Mouse (Mus musculus) testis, postnatal 10 days (tissue): ENCODE measurements around the gene Nfkb2.

Experiments used
- DNase-seq: peaks from one replicate; pipeline ENCODE4 v3.0.0; 2021; ENCODE audit warnings: low spot score

Nfkb2 gene

DNA sequence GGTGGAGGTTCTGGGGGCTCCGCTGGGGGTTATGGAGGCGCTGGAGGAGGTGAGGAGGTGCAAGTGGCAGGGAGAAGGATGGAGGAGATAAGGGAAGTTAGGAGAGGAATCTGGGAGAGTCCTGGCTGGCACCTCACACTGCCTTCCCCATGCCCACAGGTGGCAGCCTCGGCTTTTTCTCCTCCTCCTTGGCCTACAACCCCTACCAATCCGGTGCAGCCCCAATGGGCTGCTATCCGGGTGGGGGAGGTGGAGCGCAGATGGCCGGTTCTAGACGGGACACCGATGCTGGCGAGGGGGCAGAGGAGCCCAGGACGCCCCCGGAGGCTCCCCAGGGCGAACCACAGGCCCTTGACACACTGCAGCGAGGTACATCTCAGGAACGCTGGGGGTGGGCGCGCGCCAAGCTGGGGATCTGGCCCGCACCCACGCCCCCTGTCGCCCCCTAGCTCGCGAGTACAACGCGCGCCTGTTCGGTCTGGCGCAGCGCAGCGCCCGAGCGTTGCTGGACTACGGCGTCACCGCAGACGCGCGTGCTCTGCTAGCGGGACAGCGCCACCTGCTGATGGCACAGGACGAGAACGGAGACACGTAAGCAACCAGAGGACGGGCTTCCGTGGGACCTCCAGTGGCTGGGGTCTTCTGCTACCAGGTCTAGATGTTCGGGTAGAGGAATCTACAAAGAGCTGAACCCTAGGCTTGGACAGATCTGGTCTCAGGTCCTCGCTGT lies 4.8 kb downstream of the Nfkb2 start:
- peak; percentile 95 for DNase-seq

DNA sequence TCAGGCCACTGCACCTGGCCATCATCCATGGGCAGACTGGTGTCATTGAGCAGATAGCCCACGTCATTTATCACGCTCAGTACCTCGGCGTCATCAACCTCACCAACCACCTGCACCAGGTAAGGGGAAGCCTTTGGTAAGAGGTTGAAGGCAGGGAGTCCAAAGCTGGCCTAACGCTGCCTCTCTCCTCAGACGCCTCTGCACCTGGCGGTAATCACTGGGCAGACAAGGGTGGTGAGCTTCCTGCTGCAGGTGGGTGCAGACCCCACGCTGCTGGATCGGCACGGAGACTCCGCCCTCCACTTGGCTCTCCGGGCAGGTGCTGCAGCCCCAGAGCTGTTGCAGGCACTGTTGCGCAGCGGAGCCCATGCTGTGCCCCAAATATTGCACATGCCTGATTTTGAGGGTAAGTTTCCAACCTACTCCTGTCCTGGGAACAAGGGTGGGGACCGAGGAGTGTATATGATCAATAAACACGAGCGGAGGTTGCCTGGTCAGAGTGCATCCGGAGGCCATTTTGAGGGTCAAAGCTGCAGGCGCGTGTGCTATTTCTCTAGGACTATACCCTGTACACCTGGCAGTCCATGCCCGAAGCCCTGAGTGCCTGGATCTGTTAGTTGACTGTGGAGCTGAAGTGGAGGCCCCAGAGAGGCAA lies 5.7 kb downstream of the Nfkb2 start:
- peak; percentile 44 for DNase-seq

DNA sequence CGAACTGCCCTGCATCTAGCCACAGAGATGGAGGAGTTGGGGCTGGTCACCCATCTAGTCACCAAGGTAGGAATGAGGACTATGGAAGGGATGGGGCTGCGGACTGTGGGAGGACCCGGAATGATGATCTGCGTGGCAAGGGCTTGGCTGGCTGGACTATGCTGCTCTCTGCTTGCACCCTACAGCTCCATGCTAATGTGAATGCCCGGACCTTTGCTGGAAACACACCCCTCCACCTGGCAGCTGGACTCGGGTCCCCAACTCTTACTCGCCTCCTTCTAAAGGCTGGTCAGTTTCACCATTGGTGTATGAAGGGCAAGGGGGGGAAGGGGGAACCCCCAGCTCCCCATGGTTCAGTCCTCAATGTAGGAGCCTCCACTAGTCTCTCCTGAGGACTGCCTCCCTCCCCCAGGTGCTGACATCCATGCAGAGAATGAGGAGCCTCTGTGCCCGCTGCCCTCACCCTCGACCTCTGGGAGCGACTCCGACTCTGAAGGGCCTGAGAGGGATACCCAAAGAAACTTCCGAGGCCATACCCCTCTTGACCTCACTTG lies 6.3 kb downstream of the Nfkb2 start:
- DNase-seq, result peak; percentile 37

DNA sequence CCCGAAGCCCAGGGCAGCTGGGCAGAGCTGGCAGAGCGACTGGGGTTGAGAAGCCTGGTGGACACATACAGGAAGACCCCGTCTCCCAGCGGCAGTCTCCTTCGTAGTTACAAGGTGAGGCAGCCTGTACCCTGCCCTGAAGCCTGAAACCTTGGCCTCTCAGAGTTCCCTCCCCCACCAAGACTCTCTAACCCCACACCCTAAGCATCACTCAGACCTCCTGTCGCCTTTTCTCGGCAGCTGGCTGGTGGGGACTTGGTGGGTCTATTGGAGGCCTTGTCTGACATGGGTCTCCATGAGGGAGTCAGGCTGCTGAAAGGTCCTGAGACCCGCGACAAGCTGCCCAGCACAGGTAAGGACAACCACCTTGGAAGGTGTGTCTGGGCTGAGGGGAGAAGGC lies 7.2 kb downstream of the Nfkb2 start:
- DNase-seq, result peak; percentile 37

DNA sequence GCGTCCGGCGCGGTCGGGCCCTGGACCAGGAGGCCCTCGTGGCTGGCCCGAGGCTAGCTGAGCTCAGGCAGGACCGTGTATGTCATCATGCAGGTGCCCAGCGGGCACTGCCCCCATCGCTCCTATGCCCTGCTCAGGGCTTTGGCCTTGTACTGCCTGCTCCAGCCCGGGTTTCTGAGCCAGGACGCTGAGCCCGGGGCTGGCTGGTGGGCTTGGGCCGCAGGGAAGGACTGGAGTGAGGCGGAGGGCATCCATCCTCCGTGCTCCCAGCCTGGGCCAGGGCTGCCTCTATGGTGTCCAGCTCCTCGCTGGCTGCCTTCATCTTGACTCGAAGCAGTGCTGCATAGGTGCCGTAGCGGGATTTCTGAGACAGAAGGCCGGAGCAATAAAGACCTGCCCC lies 8.4 kb downstream of the Nfkb2 start:
- DNase-seq, result peak; percentile 42

DNA sequence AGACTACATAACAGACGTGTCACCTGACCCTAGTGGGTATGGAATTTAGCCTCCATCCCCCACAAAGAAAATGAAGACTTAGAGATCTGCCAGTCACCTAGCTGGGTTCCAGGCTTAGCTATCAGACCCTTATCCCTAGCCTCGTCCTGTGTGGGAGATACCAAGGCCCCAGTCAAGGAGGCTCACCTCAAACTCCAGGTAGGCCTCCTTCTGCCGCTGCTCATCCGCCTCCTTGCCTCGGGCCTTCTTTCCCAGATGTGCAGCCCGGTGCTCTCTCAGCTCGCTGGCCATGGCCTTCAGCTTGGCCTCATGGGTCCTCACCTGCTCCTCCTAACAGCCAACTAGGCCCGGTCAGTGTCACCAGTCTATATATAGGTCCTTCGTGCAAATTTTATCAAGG lies 9.0 kb downstream of the Nfkb2 start:
- peak; percentile 35 for DNase-seq

DNA sequence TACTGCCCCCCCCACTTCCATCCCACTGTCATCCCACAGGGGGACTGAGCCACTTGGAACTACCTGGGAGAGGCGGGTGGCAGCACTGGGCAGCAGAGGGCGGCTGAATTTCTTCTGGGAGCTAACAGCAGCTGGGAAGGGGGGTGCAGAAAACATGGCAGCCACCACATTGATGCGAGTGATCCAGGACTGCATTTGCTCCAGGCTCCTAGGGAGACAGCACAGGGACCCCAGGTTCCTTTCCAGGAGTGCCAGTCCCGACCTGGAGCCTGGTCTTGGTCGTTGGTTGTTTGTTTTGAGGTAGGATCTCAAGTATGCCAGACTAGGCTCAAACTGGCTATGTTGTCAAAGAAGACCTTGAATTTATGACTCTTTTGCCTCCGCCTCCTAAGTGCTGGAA lies 9.5 kb downstream of the Nfkb2 start:
- peak; percentile 41 for DNase-seq

DNA sequence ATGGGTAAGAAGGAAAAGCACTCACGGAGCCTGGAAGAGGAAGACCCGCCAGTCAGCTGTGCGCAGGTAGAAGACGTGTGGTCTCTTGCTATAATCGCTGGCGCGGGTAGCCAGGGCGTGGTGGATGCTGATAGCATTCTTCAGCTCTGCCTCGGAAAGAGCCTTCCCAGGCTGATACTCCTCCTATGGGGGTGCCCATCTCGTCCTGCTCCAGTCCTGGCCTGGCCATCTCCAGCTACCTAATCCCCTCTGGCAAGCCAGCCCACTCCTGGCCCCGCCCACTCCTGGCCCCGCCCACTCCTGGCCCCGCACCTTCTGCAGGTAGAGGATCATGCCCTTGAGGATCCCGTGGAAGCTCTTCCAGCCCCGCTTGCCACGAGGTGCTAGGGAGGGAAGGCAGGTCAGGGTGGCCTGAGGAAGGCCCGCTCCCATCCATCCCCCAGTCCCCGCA lies 10.1 kb downstream of the Nfkb2 start:
- DNase-seq, result peak; percentile 72

DNA sequence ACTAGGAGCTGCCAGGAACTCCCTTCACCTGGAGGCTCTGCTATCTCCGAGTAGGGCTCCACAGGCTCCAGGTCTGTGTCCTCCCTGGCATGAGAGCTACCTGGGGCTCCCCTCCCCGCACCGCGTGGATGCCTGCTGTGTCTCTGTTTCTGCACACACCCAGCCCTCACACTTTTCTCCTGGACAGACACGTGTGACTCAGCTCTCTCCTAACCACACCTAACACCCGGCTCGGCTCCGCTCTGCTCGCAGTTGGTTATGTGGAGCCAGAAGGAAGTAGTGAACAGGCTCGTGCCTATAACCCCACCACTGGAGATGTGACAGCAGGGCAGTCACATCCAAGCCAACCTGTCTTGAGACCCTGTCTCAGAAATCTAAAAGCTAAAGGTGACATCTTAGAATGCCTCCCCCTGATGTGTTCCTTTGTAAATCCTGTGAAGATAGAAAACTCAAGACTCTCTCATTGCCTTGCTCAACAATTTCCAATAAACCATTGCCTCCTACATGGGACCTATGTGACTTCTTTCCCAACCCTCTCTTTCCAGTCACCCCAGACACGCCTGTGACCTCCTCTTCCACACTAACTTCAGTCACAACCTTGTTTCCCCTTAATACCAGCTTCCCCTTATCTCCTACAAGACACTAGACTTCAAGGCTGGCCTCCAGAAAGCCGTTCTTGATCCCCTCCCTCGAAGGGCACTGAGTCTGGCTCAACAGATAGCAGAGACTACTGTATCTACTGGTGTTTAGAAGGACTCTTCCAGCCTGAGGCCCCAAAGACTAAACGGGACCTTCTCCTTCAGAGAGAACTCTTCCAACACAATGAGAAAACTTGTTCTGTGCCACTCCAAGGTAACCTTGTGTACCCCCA lies 11.0 kb downstream of the Nfkb2 start:
- peak; percentile 36 for DNase-seq

DNA sequence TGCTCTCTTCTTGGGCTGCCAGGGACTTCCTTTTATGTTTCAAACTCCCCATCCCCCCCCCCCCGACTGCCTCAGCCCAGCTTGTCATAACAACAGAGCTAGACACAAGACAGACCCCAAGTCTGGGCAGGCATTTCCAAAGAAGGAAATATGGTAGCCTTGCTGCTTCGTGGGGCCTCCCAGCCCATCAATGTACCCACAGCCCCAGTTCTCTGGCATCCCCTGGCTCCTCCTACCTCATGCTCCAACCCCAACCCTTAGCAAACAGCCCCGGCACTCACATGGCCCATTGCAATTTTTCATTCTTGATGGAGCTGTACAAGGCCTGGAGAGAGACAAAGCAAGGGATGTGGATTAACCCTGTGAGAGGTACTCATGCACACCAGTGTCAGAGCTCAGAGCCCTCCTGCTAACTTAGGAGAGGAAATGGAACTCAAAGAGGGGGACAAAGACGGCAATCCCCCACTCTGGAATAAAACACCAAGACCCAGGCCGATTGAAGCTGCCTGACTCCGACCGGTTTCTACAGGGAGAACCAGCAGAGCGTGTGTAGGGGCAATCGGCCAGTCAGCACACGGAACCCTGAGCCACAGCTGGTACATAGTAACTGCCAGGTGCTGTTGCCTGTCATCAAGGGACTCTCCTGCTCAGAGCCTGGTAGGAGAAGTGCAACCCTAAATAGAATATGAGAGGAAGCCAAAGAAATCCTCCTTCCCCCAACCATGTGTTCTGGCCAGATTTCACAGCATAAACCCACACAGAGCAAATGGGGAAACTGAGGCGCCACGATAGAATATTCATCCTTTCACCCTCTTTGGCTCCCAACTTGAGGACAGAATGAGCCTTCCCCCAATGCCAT lies 11.9 kb downstream of the Nfkb2 start:
- DNase-seq, result peak; percentile 33

DNA sequence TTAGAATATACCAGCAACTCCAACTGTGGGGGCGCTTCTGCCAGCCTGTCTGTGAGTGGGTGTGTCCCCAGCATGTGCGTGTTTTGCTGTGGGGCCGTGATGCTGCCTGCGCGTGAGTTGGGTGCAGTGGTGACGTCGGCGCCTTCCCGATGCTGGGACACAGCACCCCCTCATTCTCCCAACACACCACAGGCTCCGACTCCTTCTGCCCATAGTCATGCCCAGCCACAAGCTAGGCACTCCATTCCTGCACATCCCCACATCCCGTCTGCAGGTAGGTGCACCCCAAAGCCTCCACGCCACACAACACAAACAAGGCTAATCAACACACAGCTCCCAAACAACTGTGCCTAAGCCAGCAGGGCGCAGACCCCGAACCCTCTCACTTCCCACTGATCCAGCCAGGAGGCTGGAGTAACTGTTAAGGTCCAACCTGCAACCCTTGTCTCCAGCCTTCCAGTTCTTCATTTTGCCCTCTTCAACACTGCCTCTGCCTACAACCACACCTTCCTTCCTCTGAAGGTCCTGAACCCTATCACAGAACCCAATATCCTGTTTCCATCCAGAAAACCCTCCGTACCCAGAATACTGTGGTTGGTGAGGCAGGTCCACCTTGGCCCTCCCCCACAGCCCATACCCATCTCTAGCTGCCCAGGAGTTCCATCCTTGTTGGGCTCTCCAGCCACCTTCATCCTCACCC lies 12.9 kb downstream of the Nfkb2 start:
- DNase-seq, result peak; percentile 41

DNA sequence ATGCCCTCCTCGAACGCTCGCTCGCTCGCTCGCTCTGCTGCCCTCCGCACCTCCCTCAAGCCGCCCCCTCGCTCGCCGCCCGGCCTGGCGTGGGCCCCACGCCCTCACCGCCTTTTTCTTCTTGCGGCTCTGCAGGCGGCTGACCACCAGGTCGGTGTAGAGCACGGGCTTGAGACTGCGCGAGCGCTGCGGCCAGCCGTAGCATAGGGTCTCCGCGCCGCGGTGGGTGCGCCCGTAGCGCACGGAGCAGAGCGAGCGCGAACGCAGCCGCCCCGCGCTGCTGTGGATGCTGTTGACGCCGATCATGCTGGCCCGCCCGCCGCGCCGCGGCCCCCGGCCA lies 13.4 kb downstream of the Nfkb2 start:
- peak; percentile 41 for DNase-seq

DNA sequence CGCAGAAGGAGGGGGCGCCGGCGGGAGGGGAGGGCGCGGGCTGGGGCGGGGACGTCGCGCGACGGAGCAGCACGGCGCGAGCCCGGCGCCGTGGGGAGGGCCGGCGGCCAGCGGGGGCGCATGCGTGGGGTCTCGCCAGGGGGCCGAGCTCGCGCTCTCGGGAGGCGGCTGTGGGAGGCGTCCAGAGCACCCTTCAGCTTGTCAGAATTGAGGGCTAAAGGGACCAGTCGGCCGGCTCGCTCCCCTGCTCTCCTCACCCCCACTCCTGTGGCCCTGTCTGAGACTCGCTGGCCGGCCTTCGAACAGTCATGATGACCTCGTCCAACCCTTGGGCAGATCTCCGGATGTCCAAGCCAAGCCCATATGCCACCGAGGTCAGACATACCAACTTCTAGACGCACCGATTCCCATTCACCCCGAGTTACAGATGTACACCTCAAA lies 13.9 kb downstream of the Nfkb2 start:
- DNase-seq, result peak; percentile 62

DNA sequence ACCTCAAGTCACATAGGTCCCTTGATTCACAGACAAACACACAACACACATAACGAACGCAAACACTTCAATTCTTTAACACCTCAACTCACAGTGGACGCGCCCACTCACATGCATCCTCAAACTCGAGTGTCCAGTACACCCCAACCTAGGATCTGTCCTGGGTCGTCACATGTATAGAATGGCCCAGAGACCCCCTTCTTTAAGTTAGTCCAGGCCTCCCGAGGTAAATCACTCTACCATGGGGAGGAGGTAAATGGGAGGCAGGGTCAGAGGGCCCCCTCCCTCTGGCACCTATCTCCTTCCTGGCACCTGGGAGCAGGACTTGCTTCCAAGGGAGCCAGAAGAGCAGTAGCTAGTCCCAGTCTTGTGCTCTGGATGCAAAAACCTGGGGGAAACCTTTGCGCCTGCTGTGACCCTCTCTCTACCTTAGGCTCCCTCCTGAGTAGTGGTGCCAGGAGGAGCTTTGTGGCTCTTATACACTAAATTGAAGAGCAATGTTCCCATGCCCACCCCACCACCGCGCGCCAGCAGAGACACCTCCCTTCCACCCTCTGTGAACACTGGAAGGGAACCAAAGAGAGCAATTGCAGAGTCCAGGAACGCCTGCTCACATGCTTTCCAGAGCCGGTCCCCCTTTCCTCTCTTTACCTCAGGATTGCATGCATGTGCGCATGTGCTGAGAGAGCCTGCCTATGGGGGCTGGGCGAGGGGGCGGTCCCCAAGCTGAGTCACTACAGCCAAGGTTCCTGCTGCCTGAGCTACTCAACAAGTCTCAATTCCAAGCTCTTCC lies 14.7 kb downstream of the Nfkb2 start:
- peak; percentile 78 for DNase-seq

DNA sequence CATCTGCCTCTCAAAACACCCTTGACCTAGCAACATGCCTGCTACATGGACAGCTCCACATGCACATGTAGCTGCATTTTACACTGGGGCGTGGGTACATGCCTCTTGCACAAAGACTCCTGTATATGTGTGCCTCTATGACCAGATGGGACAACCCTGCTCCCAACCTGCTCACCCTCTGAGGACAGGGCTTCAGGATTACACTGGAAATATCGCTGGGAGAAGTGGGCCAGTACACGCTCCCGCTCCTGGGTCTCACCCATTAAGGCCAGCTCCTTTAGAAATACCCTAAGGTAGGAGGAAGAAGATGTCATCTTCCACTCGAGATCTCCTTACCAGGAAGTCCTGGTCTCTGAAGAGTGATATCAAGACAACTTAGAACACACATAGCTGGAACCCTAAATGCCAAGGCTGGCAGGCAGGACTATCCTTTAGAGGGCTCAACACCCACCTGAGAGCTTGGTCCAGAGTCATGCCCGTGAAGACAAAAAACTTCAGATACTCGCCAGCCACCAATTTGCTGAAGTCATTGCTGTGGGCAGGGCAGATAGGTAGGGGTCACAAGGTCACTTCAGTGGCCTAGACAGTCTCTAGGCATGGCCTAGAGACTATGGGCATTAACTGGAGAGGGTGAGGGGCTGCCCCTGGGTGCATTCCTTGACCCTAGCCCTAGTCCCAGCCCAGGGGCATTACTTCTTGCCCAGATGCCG lies 16.1 kb downstream of the Nfkb2 start:
- DNase-seq, result peak; percentile 34

DNA sequence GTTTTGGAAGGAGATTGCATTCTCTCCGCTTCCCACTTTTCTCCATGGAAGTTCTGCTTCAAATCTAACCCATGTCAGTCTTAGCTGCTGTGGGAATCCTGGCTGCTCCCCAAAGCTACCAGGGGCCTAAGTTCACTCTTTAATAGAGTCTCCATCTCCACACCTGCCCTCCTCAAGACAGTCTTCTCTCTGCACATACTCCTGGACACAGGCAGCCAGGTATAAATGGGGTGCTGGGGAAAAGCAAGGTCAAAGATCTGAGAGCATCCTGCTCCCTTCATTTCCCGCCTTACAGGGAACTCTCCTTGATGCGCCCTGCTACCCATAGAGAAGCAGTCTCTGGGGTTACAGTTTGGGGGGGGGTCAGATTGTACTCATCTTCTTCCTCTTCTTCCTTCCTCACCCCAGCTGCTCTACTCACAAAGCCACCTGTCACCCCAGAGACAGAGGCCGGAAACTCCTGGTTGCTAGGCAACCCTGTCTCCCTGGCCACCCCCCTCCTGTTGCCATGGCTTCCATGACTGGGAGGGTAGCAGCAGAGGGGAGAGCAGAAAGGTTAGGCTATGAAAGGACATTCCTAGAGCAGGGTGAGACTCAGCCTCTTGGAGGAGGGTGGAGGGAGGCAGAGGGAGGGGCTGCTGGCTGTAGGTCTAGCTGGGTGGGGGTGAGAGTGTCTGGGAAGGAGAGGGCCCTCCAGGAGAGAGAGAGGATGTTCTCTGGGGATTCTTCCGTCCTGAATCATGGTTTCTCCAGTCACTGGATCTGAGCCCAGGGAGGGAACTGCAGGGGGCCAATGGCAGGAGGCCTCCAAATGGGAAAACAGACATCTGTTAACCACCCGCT lies 17.2 kb downstream of the Nfkb2 start:
- DNase-seq, result peak; percentile 26

DNA sequence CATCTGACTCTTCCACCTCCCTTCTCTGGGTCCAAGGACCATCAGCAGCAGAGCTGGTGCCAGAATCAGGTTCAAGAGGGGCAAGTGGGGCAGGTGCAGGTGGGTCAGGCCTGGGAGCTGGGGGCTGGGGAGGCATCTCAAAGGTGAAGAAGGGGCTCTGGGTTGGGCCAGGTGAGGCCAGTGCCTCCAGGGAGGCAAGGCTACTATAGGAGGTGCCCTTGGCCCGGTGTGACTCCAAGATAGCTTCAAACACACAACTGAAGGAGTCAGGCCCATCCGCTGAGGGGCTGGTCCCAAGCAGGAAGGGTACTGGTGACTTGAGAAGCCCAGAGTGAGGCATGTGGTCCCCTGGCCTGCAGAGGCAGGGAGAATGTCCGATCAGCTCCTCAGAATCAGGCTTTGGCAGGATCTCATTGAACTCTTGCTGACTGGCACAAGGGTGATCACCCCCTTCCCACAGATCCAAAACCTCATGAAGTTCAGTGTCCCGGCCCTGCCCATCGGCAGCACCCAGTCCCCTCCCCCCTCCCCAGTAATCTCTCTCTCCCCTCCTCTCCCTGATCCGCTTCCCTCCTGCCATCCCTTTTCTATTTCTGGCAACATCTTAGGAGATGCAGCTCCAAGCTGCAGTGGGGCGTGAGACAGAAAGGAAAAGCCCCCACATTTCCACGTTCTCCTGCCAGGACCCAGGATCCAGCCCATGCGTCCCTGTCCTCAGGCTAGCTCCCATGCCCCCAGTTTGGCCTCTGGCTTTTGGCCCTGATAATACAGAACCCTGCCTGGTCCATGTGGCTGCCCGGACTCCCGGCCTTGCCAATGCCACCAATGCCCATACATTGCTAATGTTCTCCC lies 18.2 kb downstream of the Nfkb2 start:
- DNase-seq, result no peak
